Comparison of ENCODE assay signal across 9 mouse cellular contexts in the genomic region with DNA sequence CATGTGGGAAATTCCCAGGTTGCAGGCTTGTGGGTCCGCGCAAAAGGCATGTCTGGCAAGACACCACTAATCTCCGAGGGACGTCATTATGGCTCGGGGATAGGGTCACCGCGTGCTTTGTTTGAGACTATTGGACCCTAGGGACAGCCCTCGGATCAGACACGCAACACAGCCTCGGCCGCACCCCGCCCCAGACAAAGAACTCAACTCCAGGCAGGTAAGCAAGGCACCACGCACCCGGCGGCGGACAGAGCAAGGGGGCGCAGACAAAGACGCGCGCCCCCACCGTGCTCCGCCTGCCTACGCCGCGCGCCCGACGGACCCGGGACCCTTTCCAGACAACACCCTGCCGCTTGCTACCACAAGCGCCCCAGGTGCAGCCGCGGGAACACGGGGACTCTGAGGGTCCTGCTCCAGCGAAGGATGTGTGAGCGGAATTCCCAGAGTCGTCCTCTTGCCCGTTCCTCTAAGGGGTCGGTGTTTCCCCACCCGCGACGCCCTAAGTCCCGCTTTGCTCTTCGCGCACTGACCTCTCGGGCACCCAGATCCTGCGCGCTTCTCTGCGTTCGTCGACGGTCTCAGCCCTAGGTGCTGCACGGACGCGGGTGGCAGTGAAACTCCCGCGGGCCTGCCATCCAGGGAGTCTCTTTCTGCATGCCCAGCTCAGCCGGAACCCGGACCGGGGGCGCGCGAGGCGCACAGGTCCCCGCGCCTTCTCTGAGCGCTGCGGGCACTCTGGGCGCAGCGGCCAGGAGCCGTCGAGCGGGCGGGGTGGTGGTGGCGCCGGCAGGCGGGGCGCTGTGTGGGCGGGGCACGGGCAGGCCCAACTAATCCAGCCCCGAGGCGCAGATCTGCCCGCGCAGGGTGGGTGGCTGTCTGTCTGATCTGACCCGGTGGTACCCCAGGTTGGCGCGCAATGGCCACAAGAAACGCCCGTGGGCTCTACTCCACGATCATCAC. TPM values are rescaled to one million over a fixed set of nuclear protein-coding genes. Genes with fewer than 3 reads are reported as not detected.
DNase-seq lines count a peak whose midpoint lies in the region; ATAC-seq and TF ChIP-seq lines count a peak whose summit lies in the region.
"Had no signal": no experiment of that assay in that cellular context is flagged by ENCODE, and none has a peak within 500 bp of the region (broad histone marks: within the 10 kb centered on the region; RNA-seq: fewer than 3 reads in every experiment).

No protein-coding gene starts in this region.

- H3K27me3 ChIP-seq in forebrain, embryonic 11.5 days (ENCODE audit: control insufficient read depth, insufficient read depth, low read length), result peaks cover 2% of the 10 kb centered on the region; the same call in 1 of the 2 replicates
- H3K27me3 ChIP-seq in heart, embryonic 16.5 days (ENCODE audit: control insufficient read depth, insufficient read depth, low read length), result 0 out of 2 replicates have a peak, but pooled peaks cover 2% of the 10 kb centered on the region
- peaks cover 7% of the 10 kb centered on the region; the same call in 1 of the 2 replicates for H3K27me3 ChIP-seq in liver, postnatal 0 days (ENCODE audit: insufficient read depth, low read length)
- no peaks in the 10 kb centered on the region for H3K27me3 ChIP-seq in neural tube, embryonic 14.5 days (ENCODE audit: control insufficient read depth, insufficient read depth, low read length)

- H3K4me3 ChIP-seq in forebrain, embryonic 11.5 days (ENCODE audit: low read depth, low read length), result peak overlapping the region; percentile 50
- H3K4me3 ChIP-seq in heart, embryonic 16.5 days (ENCODE audit: low read length), result peak overlapping the region; percentile 73
- H3K4me3 ChIP-seq in liver, postnatal 0 days (ENCODE audit: low read depth, low read length), result peak overlapping the region; percentile 47
- H3K4me3 ChIP-seq in neural tube, embryonic 14.5 days (ENCODE audit: low read depth, low read length), result peak overlapping the region; percentile 60

- H3K9ac ChIP-seq in forebrain, embryonic 11.5 days (ENCODE audit: low read length), result peak overlapping the region; percentile 70
- peak overlapping the region; percentile 68 for H3K9ac ChIP-seq in heart, embryonic 16.5 days (ENCODE audit: low read length)
- H3K9ac ChIP-seq in liver, postnatal 0 days (replicated peaks), result peak overlapping the region; percentile 41; the same call in 1 of the 2 replicates
- peak overlapping the region; percentile 71 for H3K9ac ChIP-seq in neural tube, embryonic 14.5 days (replicated peaks; ENCODE audit: low read depth, low read length)

- H3K36me3 ChIP-seq in forebrain, embryonic 11.5 days (ENCODE audit: control insufficient read depth, insufficient read depth, low read length), result no peaks in the 10 kb centered on the region; the same call in 1 of the 2 replicates
- H3K36me3 ChIP-seq in heart, embryonic 16.5 days (ENCODE audit: control insufficient read depth, insufficient read depth), result no peaks in the 10 kb centered on the region
- H3K36me3 ChIP-seq in liver, postnatal 0 days (replicated peaks; ENCODE audit: insufficient read depth, low read length), result no peaks in the 10 kb centered on the region
- no peaks in the 10 kb centered on the region for H3K36me3 ChIP-seq in neural tube, embryonic 14.5 days (ENCODE audit: control insufficient read depth, insufficient read depth, low read length)

- TF ChIP-seq EP300 in liver, postnatal 0 days (IDR thresholded peaks at IDR 0.05; ENCODE audit: low read depth), result no peak

- TF ChIP-seq CTCF in liver, postnatal 0 days (IDR thresholded peaks at IDR 0.05; ENCODE audit: low read depth), result no peak

- ATAC-seq in forebrain, embryonic 11.5 days (replicated peaks; ENCODE audit: low FRiP score), result peak; percentile 90
- ATAC-seq in heart, embryonic 16.5 days (replicated peaks; ENCODE audit: extremely low read depth, insufficient read depth, low FRiP score), result peak; percentile 86
- peak; percentile 79 for ATAC-seq in liver, postnatal 0 days
- ATAC-seq in neural tube, embryonic 14.5 days (ENCODE audit: low read depth), result peak; percentile 90

- WGBS in forebrain, embryonic 11.5 days, result under 1% methylated on average over 90 of the region's 90 CpGs
- 2% methylated on average over 90 of the region's 90 CpGs for WGBS in heart, embryonic 16.5 days
- WGBS in liver, postnatal 0 days (ENCODE audit: insufficient replicate concordance), result 4% methylated on average over 90 of the region's 90 CpGs
- WGBS in neural tube, embryonic 14.5 days, result under 1% methylated on average over 87 of the region's 90 CpGs

- H3K4me2 ChIP-seq in forebrain, embryonic 11.5 days (ENCODE audit: low read depth, low read length, severe bottlenecking), result peak overlapping the region; percentile 68
- H3K4me2 ChIP-seq in heart, embryonic 16.5 days (ENCODE audit: low read depth, low read length), result peak overlapping the region; percentile 72
- H3K4me2 ChIP-seq in liver, postnatal 0 days (ENCODE audit: low read depth, low read length), result peak overlapping the region; percentile 75
- peak overlapping the region; percentile 51 for H3K4me2 ChIP-seq in neural tube, embryonic 14.5 days (ENCODE audit: low read depth, low read length)

- peaks cover 12% of the 10 kb centered on the region for H3K4me1 ChIP-seq in forebrain, embryonic 11.5 days (replicated peaks; ENCODE audit: control insufficient read depth, insufficient read depth, low read length)
- peaks cover 15% of the 10 kb centered on the region for H3K4me1 ChIP-seq in heart, embryonic 16.5 days (ENCODE audit: control insufficient read depth, insufficient read depth, low read length)
- H3K4me1 ChIP-seq in liver, postnatal 0 days (ENCODE audit: insufficient read depth), result peaks cover 5% of the 10 kb centered on the region; the same call in 1 of the 2 replicates
- peaks cover 21% of the 10 kb centered on the region; the same call in 1 of the 2 replicates for H3K4me1 ChIP-seq in neural tube, embryonic 14.5 days (ENCODE audit: control insufficient read depth, insufficient read depth, low read length)

- H3K9me3 ChIP-seq in forebrain, embryonic 11.5 days (ENCODE audit: control insufficient read depth, low read length), result no peaks in the 10 kb centered on the region
- H3K9me3 ChIP-seq in heart, embryonic 16.5 days (replicated peaks; ENCODE audit: control insufficient read depth, low read length), result no peaks in the 10 kb centered on the region
- H3K9me3 ChIP-seq in liver, postnatal 0 days (ENCODE audit: low read length), result no peaks in the 10 kb centered on the region
- H3K9me3 ChIP-seq in neural tube, embryonic 14.5 days (ENCODE audit: control insufficient read depth, low read length), result no peaks in the 10 kb centered on the region
- H3K9me3 ChIP-seq: G1E had no signal

- H3K27ac ChIP-seq in forebrain, embryonic 11.5 days (ENCODE audit: low read depth, low read length), result peak overlapping the region; percentile 46; the same call in 1 of the 2 replicates
- H3K27ac ChIP-seq in heart, embryonic 16.5 days (ENCODE audit: low read length), result no peak overlapping the region
- no peak overlapping the region for H3K27ac ChIP-seq in liver, postnatal 0 days (ENCODE audit: low read depth)
- peak overlapping the region; percentile 66 for H3K27ac ChIP-seq in neural tube, embryonic 14.5 days (ENCODE audit: low read depth, low read length)

- peak; percentile 45 to 48 for DNase-seq in B cell, adult 2 months
- peak; percentile 73 for DNase-seq in brain, adult 2 months (ENCODE audit: low read depth, low spot score)
- DNase-seq in forebrain, embryonic 11.5 days (ENCODE audit: low spot score), result peak; percentile 94
- DNase-seq in kidney, postnatal 14 days, result peak; percentile 85
- DNase-seq in liver, postnatal 0 days, result peak; percentile 67
- peak; percentile 24 to 39 for DNase-seq in thymus, postnatal 36 days

RNA-seq across cellular contexts. Expression of a gene that starts 42.1 kb away (rescaled TPM):
- polyA plus RNA-seq in forebrain, embryonic 11.5 days (2014; fragmentation: Nextera tagmentation; extraction: Ambion mirVana), result not detected in 2 replicates
- 0.20 TPM in 1 of 2 replicates, not detected in the other for polyA plus RNA-seq in heart, embryonic 16.5 days (2015; fragmentation: Nextera tagmentation; extraction: Ambion mirVana)
- not detected in 2 replicates for polyA plus RNA-seq in liver, postnatal 0 days (2015; fragmentation: Nextera tagmentation; extraction: Ambion mirVana)
- not detected in 2 replicates for polyA plus RNA-seq in neural tube, embryonic 14.5 days (2014; fragmentation: Nextera tagmentation; extraction: Ambion mirVana)
- polyA plus RNA-seq: G1E had no signal

RNA-seq across cellular contexts. Expression of a gene that starts 43.6 kb away (rescaled TPM):
- 1.0 and 1.3 TPM in 2 replicates for polyA plus RNA-seq in forebrain, embryonic 11.5 days (2014; fragmentation: Nextera tagmentation; extraction: Ambion mirVana)
- polyA plus RNA-seq in heart, embryonic 16.5 days (2015; fragmentation: Nextera tagmentation; extraction: Ambion mirVana), result 0.29 and 1.1 TPM in 2 replicates
- polyA plus RNA-seq in liver, postnatal 0 days (2015; fragmentation: Nextera tagmentation; extraction: Ambion mirVana), result 0.07 and 0.09 TPM in 2 replicates
- polyA plus RNA-seq in neural tube, embryonic 14.5 days (2014; fragmentation: Nextera tagmentation; extraction: Ambion mirVana), result 9.0 and 10.0 TPM in 2 replicates
- polyA plus RNA-seq: G1E had no signal

Comparison
In these comparisons a context has a peak if more than half of its experiments do, and no peak if none do; other contexts are left out.
1. DNase-seq: peak in every context shown above with its lines; median percentile 94 in forebrain, embryonic 11.5 days; 85 in kidney, postnatal 14 days; 73 in brain, adult 2 months; 67 in liver, postnatal 0 days; 46 in B cell, adult 2 months; 32 in thymus, postnatal 36 days.
2. H3K27ac ChIP-seq: peak in forebrain, embryonic 11.5 days (single experiment) and neural tube, embryonic 14.5 days (single experiment); none in heart, embryonic 16.5 days (single experiment) and liver, postnatal 0 days (single experiment).
3. Peak in every context shown above with its lines, with median percentiles within 50 percentile points of each other: ATAC-seq, H3K4me2 ChIP-seq, H3K4me3 ChIP-seq and H3K9ac ChIP-seq.